Mouse (Mus musculus): ENCODE measurements at regions not wholly inside any gene's neighbourhood (a gene's known extent, or its start where the extent isn't known, plus 50 kb on each side); places are given as distances from the start of the nearest gene placed in this dataset.

DNA sequence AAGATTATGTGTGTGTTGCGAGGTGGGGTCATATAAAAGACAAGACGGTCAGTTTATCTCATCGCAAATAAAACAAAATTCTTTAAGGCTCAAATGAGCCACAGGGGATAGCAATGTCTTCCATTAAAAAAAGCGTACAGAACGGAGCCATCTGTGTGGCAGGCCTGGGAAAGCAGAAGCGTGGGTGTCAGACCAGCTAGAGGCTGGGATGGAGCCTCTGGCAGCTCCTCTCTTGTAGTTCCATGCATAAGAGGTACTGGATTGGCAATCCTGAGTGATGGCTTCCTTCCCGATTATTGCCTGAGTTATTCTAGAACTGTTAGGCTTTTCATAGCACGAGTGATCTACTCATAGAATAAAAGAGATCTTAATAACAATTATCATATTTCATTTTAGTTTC, 318.2 kb upstream of the Sash1 start:
- no peak for TF ChIP-seq GATA1 (IDR thresholded peaks at IDR 0.05; ENCODE audit: borderline replicate concordance, low read length)
- no peak for TF ChIP-seq FLI1 (IDR thresholded peaks at IDR 0.05; ENCODE audit: low read length)

Measured in megakaryocyte, embryonic 14.5 days (primary cell).